Mouse (Mus musculus): ENCODE measurements around the gene Wdr25. TPM values are rescaled to one million over a fixed set of nuclear protein-coding genes. Genes with fewer than 3 reads are reported as not detected.
A peak's percentile ranks its signal among the peaks of the same experiment; 100 is the strongest.

Wdr25 gene
- polyA plus RNA-seq, 1 experiment from 2014 or later = 10.4 TPM

DNA sequence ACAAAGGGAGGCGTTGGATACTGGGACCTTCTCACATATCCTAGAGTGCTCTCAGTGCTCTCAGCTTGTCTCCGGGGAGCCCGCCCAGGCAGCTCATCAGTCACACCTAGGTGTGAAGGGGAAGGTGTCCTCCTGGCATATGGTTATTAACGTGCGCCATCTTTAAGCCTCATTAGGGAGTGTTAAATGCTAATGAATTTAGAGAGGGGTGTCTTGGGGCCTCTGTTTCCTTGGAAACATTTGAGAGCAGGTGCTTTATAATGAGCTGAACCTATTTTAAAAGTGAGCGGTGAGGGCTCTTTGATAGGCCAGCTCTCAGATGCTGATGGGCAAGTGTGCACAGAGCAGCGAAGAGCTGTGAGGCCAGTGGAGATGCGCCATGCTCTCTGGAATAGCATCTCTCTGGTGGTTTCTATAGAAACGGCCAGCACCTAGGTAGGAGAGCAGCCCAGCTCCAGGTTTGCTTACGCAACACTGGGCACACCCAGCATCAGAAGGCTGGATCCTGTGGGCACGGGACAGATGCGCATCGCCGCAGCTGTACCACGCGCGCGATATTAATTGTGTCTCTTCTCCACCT lies 116.7 kb downstream of the Wdr25 start:
- Histone ChIP-seq H3K9me3 (no peaks in the 10 kb centered on the region), H3K4me3 (no peak overlapping the region), H3K36me3 (replicated peaks) (no peaks in the 10 kb centered on the region), H3K27me3 (replicated peaks; ENCODE audit: low read depth, poor library complexity, severe bottlenecking) (no peaks in the 10 kb centered on the region), H3K27ac (replicated peaks) (no peak overlapping the region), H3K4me1 (no peaks in the 10 kb centered on the region)
- 92% methylated on average over 18 of the region's 18 CpGs for WGBS
- no peak for DNase-seq (ENCODE audit: low spot score)

DNA sequence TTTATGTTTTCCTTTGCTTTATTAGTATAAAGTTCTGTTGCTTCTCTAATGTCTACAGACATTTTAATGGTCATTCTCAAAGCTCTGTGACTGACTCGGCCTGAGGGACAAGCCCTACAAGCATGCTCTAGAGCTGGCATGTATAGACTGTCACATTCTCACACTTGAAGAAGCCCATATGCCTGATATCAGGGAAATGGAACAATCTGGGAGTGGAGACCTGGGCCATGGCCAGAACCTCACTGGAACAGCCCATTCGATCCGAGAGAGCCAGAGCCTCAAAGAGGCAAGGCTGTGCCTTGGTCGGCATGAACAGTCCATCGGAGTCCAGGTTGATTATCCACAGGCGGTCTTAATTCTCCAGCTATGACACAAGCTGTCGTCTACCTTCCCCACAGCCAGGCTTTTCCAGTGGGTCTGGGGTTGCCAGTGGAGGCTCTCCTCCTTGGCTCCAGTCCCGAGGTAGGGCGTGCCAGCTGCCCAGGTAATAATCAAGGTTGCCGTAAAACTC lies 128.8 kb downstream of the Wdr25 start:
- H3K4me1 ChIP-seq = no peaks in the 10 kb centered on the region
- WGBS = 89% methylated on average over 10 of the region's 10 CpGs
- no peaks in the 10 kb centered on the region for H3K27me3 ChIP-seq (replicated peaks; ENCODE audit: low read depth, poor library complexity, severe bottlenecking)
- no peak overlapping the region for H3K27ac ChIP-seq (replicated peaks)
- peaks cover 7% of the 10 kb centered on the region; the same call in 1 of the 2 replicates for H3K36me3 ChIP-seq (replicated peaks)
- no peak for DNase-seq (ENCODE audit: low spot score)
- no peaks in the 10 kb centered on the region for H3K9me3 ChIP-seq
- no peak overlapping the region for H3K4me3 ChIP-seq

GRCm38 (mm10) chr12:109022966-109023365 lies 129.5 kb downstream of the Wdr25 start:
- DNase-seq (ENCODE audit: low spot score) = no peak

GRCm38 (mm10) chr12:109023780-109024179 lies 130.3 kb downstream of the Wdr25 start:
- 58% methylated on average over 9 of the region's 9 CpGs for WGBS
- Histone ChIP-seq H3K4me3 (no peak overlapping the region), H3K4me1 (no peaks in the 10 kb centered on the region), H3K36me3 (replicated peaks) (peaks cover 12% of the 10 kb centered on the region; the same call in 1 of the 2 replicates), H3K27me3 (replicated peaks; ENCODE audit: low read depth, poor library complexity, severe bottlenecking) (no peaks in the 10 kb centered on the region), H3K27ac (replicated peaks) (no peak overlapping the region), H3K9me3 (no peaks in the 10 kb centered on the region)
- DNase-seq (ENCODE audit: low spot score) = no peak

More at GRCm38 (mm10) chr12:109022966-109023365, 129.5 kb downstream of the Wdr25 start:
- 85% methylated on average over 5 of the region's 5 CpGs for WGBS
- Histone ChIP-seq H3K27me3 (replicated peaks; ENCODE audit: low read depth, poor library complexity, severe bottlenecking) (no peaks in the 10 kb centered on the region), H3K9me3 (no peaks in the 10 kb centered on the region), H3K27ac (replicated peaks) (no peak overlapping the region), H3K4me1 (no peaks in the 10 kb centered on the region), H3K4me3 (no peak overlapping the region), H3K36me3 (replicated peaks) (peaks cover 12% of the 10 kb centered on the region; the same call in 1 of the 2 replicates)

GRCm38 (mm10) chr12:109037026-109037425 lies 143.6 kb downstream of the Wdr25 start:
- Histone ChIP-seq H3K9me3 (peaks cover 9% of the 10 kb centered on the region), H3K27ac (replicated peaks) (no peak overlapping the region), H3K27me3 (replicated peaks; ENCODE audit: low read depth, poor library complexity, severe bottlenecking) (peaks cover 86% of the 10 kb centered on the region), H3K4me1 (peaks cover 54% of the 10 kb centered on the region), H3K36me3 (replicated peaks) (peaks cover 18% of the 10 kb centered on the region), H3K4me3 (no peak overlapping the region)
- 83% methylated on average over 2 of the region's 2 CpGs for whole genome bisulfite sequencing
- DNase-seq (ENCODE audit: low spot score) = no peak

GRCm38 (mm10) chr12:109038179-109038819 lies 144.9 kb downstream of the Wdr25 start:
- Histone ChIP-seq H3K36me3 (replicated peaks) (peaks cover 14% of the 10 kb centered on the region), H3K4me3 (no peak overlapping the region), H3K27me3 (replicated peaks; ENCODE audit: low read depth, poor library complexity, severe bottlenecking) (peaks cover 83% of the 10 kb centered on the region), H3K4me1 (peaks cover 58% of the 10 kb centered on the region), H3K9me3 (peaks cover 9% of the 10 kb centered on the region), H3K27ac (replicated peaks) (no peak overlapping the region; the same call in 1 of the 2 replicates)
- WGBS = 29% methylated on average over 14 of the region's 14 CpGs
- DNase-seq (ENCODE audit: low spot score) = no peak

DNA sequence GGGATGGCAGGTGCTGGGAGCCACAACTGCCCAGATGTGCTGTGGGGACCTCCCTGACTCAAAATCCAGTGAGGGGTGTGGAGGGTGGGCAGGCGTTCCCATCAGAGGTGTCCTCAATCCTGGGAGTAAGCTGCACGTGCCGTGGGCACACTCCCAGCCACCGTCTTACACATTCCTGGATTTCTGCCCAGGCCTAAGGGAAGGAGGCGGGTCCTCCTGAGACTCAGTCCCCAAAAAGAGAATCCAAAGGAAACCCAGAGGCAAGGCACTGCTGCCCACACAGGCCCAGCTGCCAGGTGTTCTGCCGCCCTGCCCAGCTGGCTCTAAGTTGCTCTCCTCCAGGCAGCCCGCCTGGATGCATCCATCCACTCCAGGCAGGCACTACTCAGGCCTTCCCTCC lies 145.9 kb downstream of the Wdr25 start:
- H3K4me1 ChIP-seq = peaks cover 57% of the 10 kb centered on the region
- peaks cover 83% of the 10 kb centered on the region for H3K27me3 ChIP-seq (replicated peaks; ENCODE audit: low read depth, poor library complexity, severe bottlenecking)
- H3K4me3 ChIP-seq = no peak overlapping the region
- WGBS = 85% methylated on average over 7 of the region's 7 CpGs
- H3K9me3 ChIP-seq = no peaks in the 10 kb centered on the region; the same call in 1 of the 2 replicates
- H3K27ac ChIP-seq (replicated peaks) = 0 out of 2 replicates have a peak overlapping the region, but pooled peaks have one; percentile 21
- H3K36me3 ChIP-seq (replicated peaks) = peaks cover 4% of the 10 kb centered on the region; the same call in 1 of the 2 replicates
- DNase-seq (ENCODE audit: low spot score) = no peak

- H3K36me3 ChIP-seq (replicated peaks) = no peaks in the 10 kb centered on the region
- peaks cover 79% of the 10 kb centered on the region for H3K27me3 ChIP-seq (replicated peaks; ENCODE audit: low read depth, poor library complexity, severe bottlenecking)
- 22% methylated on average over 5 of the region's 5 CpGs for WGBS
- peaks cover 20% of the 10 kb centered on the region for H3K4me1 ChIP-seq
- H3K9me3 ChIP-seq = no peaks in the 10 kb centered on the region
- no peak overlapping the region for H3K27ac ChIP-seq (replicated peaks)
- H3K4me3 ChIP-seq = no peak overlapping the region
- DNase-seq (ENCODE audit: low spot score) = no peak
Observed at GRCm38 (mm10) chr12:109044497-109044896, 151.1 kb downstream of the Wdr25 start.

- H3K4me3 ChIP-seq = no peak overlapping the region
- H3K27ac ChIP-seq (replicated peaks) = 0 out of 2 replicates have a peak overlapping the region, but pooled peaks have one; percentile 5
- no peak for DNase-seq (ENCODE audit: low spot score)
- no peaks in the 10 kb centered on the region for H3K36me3 ChIP-seq (replicated peaks)
- WGBS = 85% methylated on average over 7 of the region's 7 CpGs
- H3K4me1 ChIP-seq = peaks cover 20% of the 10 kb centered on the region
- peaks cover 80% of the 10 kb centered on the region for H3K27me3 ChIP-seq (replicated peaks; ENCODE audit: low read depth, poor library complexity, severe bottlenecking)
- H3K9me3 ChIP-seq = no peaks in the 10 kb centered on the region
Observed at GRCm38 (mm10) chr12:109045581-109045980, 152.2 kb downstream of the Wdr25 start.

DNA sequence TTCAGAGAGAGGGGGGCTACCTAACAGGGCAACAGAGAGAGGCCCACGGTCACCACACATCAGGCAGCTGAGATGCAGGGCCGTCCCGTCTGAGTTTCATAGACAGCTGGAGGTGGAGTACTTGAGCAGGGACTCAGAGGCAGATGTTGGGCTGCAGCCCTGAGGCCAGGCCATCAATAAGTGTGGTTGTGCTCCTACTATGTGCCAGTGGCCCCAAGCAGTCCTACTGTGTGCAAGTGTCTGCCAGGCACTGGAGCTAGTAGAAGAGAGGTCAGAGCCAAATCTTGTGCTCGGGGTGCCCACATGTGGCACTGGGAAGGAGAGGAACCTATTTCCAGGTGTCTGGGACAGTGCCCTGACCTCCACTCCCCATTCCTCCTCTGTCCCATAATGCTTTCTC lies 156.5 kb downstream of the Wdr25 start:
- H3K36me3 ChIP-seq (replicated peaks) = no peaks in the 10 kb centered on the region
- no peaks in the 10 kb centered on the region for H3K9me3 ChIP-seq
- H3K27ac ChIP-seq (replicated peaks) = no peak overlapping the region
- WGBS = 85% methylated on average over 4 of the region's 4 CpGs
- H3K27me3 ChIP-seq (replicated peaks; ENCODE audit: low read depth, poor library complexity, severe bottlenecking) = peaks cover 90% of the 10 kb centered on the region
- DNase-seq (ENCODE audit: low spot score) = no peak
- H3K4me1 ChIP-seq = peaks cover 32% of the 10 kb centered on the region
- no peak overlapping the region for H3K4me3 ChIP-seq

DNA sequence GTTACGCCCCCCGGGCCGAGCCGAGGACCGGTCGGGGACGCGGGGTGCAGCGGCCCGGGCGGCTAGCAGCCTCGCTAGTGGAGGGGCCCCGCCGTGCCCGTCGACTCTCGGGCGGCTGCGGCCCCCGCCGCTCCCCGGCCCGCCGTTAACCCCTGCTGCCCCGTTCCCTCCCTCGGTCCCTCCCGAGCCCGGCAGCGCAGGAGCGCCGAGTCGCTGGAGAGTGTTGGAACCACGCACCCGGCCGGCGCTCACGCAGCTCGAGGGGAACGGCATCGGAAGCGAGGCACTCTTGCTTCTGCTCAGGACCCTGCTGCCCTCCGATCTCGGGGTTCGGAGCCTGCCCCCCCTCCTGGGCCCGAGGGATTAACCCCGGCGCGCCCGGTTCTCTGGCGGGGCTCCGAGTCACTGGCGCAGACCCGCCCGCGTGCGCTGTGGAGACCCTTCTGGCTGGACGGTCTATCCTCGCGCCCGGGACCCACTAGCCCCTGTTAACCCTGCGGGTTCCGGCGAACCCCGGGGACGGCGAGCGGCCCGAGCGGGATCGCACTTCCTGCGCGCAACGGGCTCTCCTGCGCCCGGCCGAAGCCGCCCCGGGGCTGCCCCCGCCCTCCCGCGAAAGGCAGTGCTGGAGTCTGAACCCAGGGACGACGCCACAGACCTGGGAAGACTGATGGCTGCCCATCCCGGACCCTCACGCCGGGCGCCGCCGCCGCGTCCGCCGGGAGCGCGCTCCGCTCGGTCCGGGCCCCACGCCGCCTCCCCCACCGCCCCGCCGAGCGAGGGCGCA lies 159.8 kb downstream of the Wdr25 start:
- no peaks in the 10 kb centered on the region for H3K9me3 ChIP-seq
- WGBS = under 1% methylated on average over 105 of the region's 105 CpGs
- H3K4me3 ChIP-seq = peak overlapping the region; percentile 65
- H3K27me3 ChIP-seq (replicated peaks; ENCODE audit: low read depth, poor library complexity, severe bottlenecking) = peaks cover 96% of the 10 kb centered on the region
- peaks cover 34% of the 10 kb centered on the region for H3K4me1 ChIP-seq
- H3K36me3 ChIP-seq (replicated peaks) = no peaks in the 10 kb centered on the region
- peak; percentile 55 for DNase-seq (ENCODE audit: low spot score)
- H3K27ac ChIP-seq (replicated peaks) = peak overlapping the region; percentile 73; the same call in 1 of the 2 replicates

- no peak for DNase-seq (ENCODE audit: low spot score)
- Histone ChIP-seq H3K4me1 (peaks cover 26% of the 10 kb centered on the region), H3K4me3 (no peak overlapping the region), H3K27ac (replicated peaks) (no peak overlapping the region), H3K36me3 (replicated peaks) (no peaks in the 10 kb centered on the region), H3K27me3 (replicated peaks; ENCODE audit: low read depth, poor library complexity, severe bottlenecking) (peaks cover 67% of the 10 kb centered on the region), H3K9me3 (no peaks in the 10 kb centered on the region)
- WGBS = 66% methylated on average over 4 of the region's 4 CpGs
Observed at GRCm38 (mm10) chr12:109057736-109058135, 164.3 kb downstream of the Wdr25 start.
